Mouse (Mus musculus): Measurements from ENCODE around the gene Cnnm4.

GRCm38 (mm10) chr1:36551904-36552303, 80.5 kb downstream of the Cnnm4 start:
- TF ChIP-seq CTCF (IDR thresholded peaks at IDR 0.05; ENCODE audit: low read depth) (no peak), EP300 (IDR thresholded peaks at IDR 0.05; ENCODE audit: low read depth) (no peak)
